Mouse (Mus musculus) lung, adult 2 months (tissue): ENCODE measurements at regions not wholly inside any gene's neighbourhood (a gene's known extent, or its start where the extent isn't known, plus 50 kb on each side); places are given as distances from the start of the nearest gene placed in this dataset.
"Not testable (repeated sequence)": the region's sequence is repeated elsewhere in the genome, so short reads cannot be mapped to it uniquely, and the experiment has no call there.

Source experiments
- DNase-seq: peaks from one replicate; pipeline ENCODE4 v3.0.0; 2022
- H3K4me1 ChIP-seq: fragments of 200-500 bp; 2 replicates; pipeline ENCODE4 v1.6.1; 2011; ENCODE audit warnings: low read length; ENCODE audit not compliant: control insufficient read depth, insufficient read depth
- H3K4me3 ChIP-seq: fragments of 200-500 bp; replicated peaks from 2 replicates; pipeline ENCODE3; 2011; ENCODE audit warnings: low read depth, mild to moderate bottlenecking, control low read depth, low read length; ENCODE audit errors: extremely low read depth
- CTCF ChIP-seq: fragments of 200-500 bp; IDR thresholded peaks from 2 replicates; pipeline ENCODE4 v1.5.1; 2011; ENCODE audit warnings: mild to moderate bottlenecking, low read length, control low read depth; ENCODE audit not compliant: insufficient read depth
- POLR2A ChIP-seq: fragments of 200-500 bp; IDR thresholded peaks from 2 replicates; pipeline ENCODE4 v1.6.1; 2011; ENCODE audit warnings: low read depth, mild to moderate bottlenecking, control low read depth, low read length, borderline replicate concordance; ENCODE audit errors: extremely low read depth
- WGBS: fragments of 180-500 bp; shearing (Covaris S2); methylation state at CpG from one replicate; pipeline ENCODE4 v1.1.7; 2018; 5-methylcytosine and 5-hydroxymethylcytosine counted together

DNA sequence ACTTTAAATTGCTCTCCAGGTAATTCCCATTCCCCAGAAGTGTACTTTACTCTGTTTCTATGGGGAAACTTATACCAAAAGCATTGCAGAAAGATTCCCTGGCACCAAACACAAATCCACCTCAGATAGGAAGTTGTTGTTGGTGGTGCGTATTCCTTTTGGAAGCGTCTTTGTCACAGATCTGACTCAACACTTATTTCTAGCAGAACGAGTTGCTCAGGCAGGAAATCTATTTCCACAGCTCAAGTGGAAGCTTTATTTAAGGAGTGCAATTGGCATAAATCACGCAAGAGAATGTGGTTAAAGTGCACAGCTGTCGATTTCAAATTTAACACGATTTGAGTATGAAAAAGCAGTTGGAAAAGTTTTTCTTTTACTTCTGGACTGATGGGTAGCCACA is 436.9 kb upstream of the Ghitm start:
- 44% methylated on average over 6 of the region's 6 CpGs for WGBS
- Histone ChIP-seq H3K4me1 (no peaks in the 10 kb centered on the region), H3K4me3 (no peak overlapping the region)
- DNase-seq, result no peak
- TF ChIP-seq CTCF (no peak), POLR2A (no peak)

GRCm38 (mm10) chr14:37558258-37558657 is 423.2 kb upstream of the Ghitm start:
- DNase-seq, result no peak
- Histone ChIP-seq H3K4me1 (no peaks in the 10 kb centered on the region), H3K4me3 (no peak overlapping the region)
- TF ChIP-seq POLR2A (no peak), CTCF (no peak)
- WGBS, result 63% methylated on average over 5 of the region's 5 CpGs

GRCm38 (mm10) chr14:37523616-37524015 is 388.5 kb upstream of the Ghitm start:
- no peak overlapping the region for H3K4me3 ChIP-seq
- no peak for TF ChIP-seq CTCF
- no peak for TF ChIP-seq POLR2A
- no peak for DNase-seq
- H3K4me1 ChIP-seq, result no peaks in the 10 kb centered on the region

- not testable (repeated sequence) for H3K4me1 ChIP-seq, H3K4me3 ChIP-seq, DNase-seq
- 84% methylated on average over 3 of the region's 3 CpGs for WGBS
These were observed 385.6 kb upstream of the Ghitm start for GRCm38 (mm10) chr14:37520631-37521030.

- no peak for TF ChIP-seq POLR2A
- TF ChIP-seq CTCF, result no peak
- WGBS, result 67% methylated on average over 5 of the region's 5 CpGs
- DNase-seq, result no peak
- Histone ChIP-seq H3K4me1 (no peaks in the 10 kb centered on the region), H3K4me3 (no peak overlapping the region)
These were observed 370.2 kb upstream of the Ghitm start for GRCm38 (mm10) chr14:37505314-37505713.

- no peak for DNase-seq
- Histone ChIP-seq H3K4me1 (no peaks in the 10 kb centered on the region), H3K4me3 (no peak overlapping the region)
- TF ChIP-seq POLR2A (no peak), CTCF (no peak)
- WGBS, result 57% methylated on average over 4 of the region's 4 CpGs
These were observed 355.6 kb upstream of the Ghitm start for GRCm38 (mm10) chr14:37490711-37491110.

- Histone ChIP-seq H3K4me3 (no peak overlapping the region), H3K4me1 (no peaks in the 10 kb centered on the region)
- TF ChIP-seq POLR2A, result no peak
- no peak for TF ChIP-seq CTCF
- 89% methylated on average over 8 of the region's 8 CpGs for WGBS
- DNase-seq, result no peak
These were observed 350.2 kb upstream of the Ghitm start for GRCm38 (mm10) chr14:37485292-37485691.

DNA sequence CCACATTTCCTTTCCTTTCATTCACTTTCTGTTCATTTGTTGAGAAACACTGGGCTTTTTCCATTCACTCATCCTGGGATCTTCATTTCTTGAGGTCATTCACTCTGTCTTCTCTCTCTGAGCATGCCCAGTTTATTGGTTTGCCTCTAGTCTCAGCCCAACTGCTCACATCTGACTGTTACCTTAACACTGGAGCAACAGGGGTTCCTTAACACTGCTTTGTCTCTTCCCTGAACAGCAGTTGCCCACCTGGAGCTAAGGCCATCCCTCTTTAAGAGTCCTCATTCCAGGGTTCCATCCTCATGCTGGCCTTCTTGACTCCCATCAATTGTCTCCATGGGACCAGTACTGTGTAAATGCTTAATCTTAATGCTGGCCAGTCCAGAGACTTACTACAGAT is 342.5 kb upstream of the Ghitm start:
- TF ChIP-seq POLR2A (no peak), CTCF (no peak)
- no peak for DNase-seq
- no peak overlapping the region for H3K4me3 ChIP-seq
- no peaks in the 10 kb centered on the region for H3K4me1 ChIP-seq

- DNase-seq, result no peak
- H3K4me1 ChIP-seq, result no peaks in the 10 kb centered on the region
- WGBS, result 51% methylated on average over 2 of the region's 2 CpGs
- TF ChIP-seq POLR2A, result no peak
- TF ChIP-seq CTCF, result no peak
- H3K4me3 ChIP-seq, result no peak overlapping the region
These were observed 333.6 kb upstream of the Ghitm start for GRCm38 (mm10) chr14:37468711-37469110.

DNA sequence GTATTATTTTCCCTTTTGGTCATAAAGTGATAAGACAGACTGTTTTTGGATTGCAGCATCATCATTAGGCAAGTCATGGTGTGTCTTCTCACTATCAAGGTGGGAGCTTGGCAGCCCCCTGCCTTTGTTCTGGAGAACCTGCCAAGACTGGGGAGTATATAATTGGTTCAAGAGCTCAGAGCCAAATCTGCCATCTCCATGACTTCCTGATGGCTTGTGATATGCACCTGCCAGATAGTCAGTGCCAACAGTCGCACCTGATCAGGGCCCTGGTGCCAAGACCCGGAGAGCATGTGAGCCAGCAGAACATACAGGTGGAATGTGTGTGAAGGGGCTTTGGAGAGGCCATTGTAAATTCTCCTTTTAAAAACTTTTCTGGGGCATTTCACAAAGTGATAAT is 305.8 kb upstream of the Ghitm start:
- TF ChIP-seq POLR2A (no peak), CTCF (no peak)
- Histone ChIP-seq H3K4me1 (no peaks in the 10 kb centered on the region), H3K4me3 (no peak overlapping the region)
- 61% methylated on average over 2 of the region's 2 CpGs for WGBS
- no peak for DNase-seq

- DNase-seq, result no peak
- H3K4me1 ChIP-seq, result no peaks in the 10 kb centered on the region
- 57% methylated on average over 1 of the region's 1 CpGs for WGBS
- no peak overlapping the region for H3K4me3 ChIP-seq
- no peak for TF ChIP-seq CTCF
- TF ChIP-seq POLR2A, result no peak
These were observed 295.6 kb upstream of the Ghitm start for GRCm38 (mm10) chr14:37430656-37431055.
